Mouse (Mus musculus): Measurements from ENCODE around the gene Tek.

DNA sequence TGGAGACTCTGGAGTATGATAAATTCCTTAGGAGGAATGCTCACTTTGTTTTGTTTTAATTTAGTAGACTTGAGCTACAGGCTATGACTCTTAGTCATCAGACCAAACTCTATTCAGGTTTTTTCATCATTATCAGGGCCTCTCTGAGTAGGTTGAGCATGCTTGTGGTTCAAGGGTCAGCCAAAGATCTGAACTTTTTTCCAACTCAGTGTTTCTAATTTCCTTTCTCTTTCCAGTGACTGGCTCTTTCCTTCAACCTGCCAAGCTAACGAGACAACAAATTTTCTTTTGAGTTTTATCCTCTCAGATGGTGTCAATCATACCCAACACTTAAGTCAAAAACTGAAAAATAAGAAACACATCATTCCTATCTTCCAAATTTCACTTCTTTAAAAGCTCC, 71.5 kb downstream of the Tek start:
- TF ChIP-seq CTCF (IDR thresholded peaks at IDR 0.05; ENCODE audit: low read depth) (no peak), EP300 (IDR thresholded peaks at IDR 0.05; ENCODE audit: low read depth) (no peak)
